Mouse (Mus musculus) c-Kit-positive CD71-positive TER-119-negative erythroid progenitor cells, embryonic 14.5 days (primary cell): ENCODE results near the gene Gm17535.
"Not testable (repeated sequence)": the region's sequence is repeated elsewhere in the genome, so short reads cannot be mapped to it uniquely, and the experiment has no call there.

ENCODE experiments used
- DNase-seq: peaks from one replicate; pipeline ENCODE4 v3.0.0-alpha.2; 2013; ENCODE audit warnings: low read depth

The Gm17535 gene

DNA sequence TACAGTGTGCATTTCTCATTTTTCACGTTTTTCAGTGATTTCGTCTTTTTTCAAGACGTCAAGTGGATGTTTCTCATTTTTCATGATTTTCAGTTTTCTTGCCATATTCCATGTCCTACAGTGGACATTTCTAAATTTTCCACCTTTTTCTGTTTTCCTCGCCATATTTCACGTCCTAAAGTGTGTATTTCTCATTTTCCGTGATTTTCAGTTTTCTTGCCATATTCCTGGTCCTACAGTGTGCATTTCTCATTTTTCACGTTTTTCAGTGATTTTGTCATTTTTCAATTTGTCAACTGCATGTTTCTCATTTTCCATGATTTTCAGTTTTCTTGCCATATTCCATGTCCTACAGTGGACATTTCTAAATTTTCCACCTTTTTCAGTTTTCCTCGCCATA, at the start of gene Gm17535:
Gene Gm17535, plus strand, starts transcription at position 301 of the 400 bp plus-strand sequence.
- not testable (repeated sequence) for DNase-seq

DNA sequence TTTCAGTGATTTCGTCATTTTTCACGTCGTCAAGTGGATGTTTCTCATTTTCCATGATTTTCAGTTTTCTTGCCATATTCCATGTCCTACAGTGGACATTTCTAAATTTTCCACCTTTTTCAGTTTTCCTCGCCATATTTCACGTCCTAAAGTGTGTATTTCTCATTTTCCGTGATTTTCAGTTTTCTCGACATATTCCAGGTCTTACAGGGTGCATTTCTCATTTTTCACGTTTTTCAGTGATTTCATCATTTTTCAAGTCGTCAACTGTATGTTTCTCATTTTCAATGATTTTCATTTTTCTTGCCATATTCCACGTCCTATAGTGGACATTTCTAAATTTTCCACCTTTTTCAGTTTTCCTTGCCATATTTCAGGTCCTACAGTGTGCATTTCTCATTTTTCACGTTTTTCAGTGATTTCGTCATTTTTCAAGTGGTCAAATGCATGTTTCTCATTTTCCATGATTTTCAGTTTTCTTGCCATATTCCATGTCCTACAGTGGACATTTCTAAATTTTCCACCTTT, 33.9 kb upstream of the Gm17535 start, which contains the start of gene Gm10722:
Gene Gm10722, plus strand, starts transcription at position 478 of the 528 bp plus-strand sequence.
- not testable (repeated sequence) for DNase-seq

DNA sequence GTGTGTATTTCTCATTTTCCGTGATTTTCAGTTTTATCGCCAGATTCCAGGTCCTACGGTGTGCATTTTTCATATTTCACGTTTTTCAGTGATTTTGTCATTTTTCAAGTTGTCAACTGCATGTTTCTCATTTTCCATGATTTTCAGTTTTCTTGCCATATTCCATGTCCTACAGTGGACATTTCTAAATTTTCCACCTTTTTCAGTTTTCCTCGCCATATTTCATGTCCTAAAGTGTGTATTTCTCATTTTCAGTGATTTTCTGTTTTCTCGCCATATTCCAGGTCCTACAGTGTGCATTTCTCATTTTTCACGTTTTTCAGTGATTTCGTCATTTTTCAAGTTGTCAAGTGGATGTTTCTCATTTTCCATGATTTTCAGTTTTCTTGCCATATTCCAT, 33.4 kb upstream of the Gm17535 start:
- not testable (repeated sequence) for DNase-seq

DNA sequence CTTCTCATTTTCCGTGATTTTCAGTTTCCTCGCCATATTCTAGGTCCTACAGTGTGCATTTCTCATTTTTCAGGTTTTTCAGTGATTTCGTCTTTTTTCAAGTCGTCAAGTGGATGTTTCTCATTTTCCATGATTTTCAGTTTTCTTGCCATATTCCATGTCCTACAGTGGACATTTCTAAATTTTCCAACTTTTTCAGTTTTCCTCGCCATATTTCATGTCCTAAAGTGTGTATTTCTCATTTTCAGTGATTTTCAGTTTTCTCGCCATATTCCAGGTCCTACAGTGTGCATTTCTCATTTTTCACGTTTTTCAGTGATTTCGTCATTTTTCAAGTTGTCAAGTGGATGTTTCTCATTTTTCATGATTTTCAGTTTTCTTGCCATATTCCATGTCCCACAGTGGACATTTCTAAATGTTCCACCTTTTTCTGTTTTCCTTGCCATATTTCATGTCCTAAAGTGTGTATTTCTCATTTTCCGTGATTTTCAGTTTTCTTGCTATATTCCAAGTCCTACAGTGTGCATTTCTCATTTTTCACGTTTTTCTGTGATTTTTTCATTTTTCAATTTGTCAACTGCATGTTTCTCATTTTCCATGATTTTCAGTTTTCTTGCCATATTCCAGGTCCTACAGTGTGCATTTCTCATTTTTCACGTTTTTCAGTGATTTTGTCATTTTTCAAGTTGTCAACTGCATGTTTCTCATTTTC, 32.3 kb upstream of the Gm17535 start:
- DNase-seq = not testable (repeated sequence)

DNA sequence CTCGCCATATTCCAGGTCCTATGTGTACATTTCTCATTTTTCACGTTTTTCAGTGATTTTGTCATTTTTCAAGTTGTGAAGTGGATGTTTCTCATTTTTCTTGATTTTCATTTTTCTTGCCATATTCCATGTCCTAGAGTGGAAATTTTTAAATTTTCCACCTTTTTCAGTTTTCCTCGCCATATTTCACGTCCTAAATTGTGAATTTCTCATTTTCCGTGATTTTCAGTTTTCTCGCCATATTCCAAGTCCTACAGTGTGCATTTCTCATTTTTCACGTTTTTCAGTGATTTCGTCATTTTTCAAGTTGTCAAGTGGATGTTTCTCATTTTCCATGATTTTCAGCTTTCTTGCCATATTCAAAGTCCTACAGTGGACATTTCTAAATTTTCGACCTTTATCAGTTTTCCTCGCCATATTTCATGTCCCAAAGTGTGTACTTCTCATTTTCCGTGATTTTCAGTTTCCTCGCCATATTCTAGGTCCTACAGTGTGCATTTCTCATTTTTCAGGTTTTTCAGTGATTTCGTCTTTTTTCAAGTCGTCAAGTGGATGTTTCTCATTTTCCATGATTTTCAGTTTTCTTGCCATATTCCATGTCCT, 31.5 kb upstream of the Gm17535 start, which contains the start of gene Gm11168:
Gene Gm11168, plus strand, starts transcription at position 553 of the 603 bp plus-strand sequence.
- DNase-seq = not testable (repeated sequence)

DNA sequence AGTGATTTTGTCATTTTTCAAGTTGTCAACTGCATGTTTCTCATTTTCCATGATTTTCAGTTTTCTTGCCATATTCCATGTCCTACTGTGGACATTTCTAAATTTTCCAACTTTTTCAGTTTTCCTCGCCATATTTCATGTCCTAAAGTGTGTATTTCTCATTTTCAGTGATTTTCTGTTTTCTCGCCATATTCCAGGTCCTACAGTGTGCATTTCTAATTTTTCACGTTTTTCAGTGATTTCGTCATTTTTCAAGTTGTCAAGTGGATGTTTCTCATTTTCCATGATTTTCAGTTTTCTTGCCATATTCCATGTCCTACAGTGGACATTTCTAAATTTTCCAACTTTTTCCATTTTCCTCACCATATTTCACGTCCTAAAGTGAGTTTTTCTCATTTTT, 28.2 kb upstream of the Gm17535 start:
- not testable (repeated sequence) for DNase-seq

DNA sequence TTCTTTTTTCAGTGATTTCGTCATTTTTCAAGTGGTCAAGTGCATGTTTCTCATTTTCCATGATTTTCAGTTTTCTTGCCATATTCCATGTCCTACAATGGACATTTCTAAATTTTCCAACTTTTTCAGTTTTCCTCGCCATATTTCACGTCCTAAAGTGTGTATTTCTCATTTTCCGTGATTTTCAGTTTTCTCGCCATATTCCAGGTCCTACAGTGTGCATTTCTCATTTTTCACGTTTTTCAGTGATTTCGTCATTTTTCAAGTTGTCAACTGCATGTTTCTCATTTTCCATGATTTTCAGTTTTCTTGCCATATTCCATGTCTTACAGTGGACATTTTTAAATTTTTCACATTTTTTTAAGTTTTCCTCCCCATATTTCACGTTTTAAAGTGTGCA, 27.8 kb upstream of the Gm17535 start:
- not testable (repeated sequence) for DNase-seq

DNA sequence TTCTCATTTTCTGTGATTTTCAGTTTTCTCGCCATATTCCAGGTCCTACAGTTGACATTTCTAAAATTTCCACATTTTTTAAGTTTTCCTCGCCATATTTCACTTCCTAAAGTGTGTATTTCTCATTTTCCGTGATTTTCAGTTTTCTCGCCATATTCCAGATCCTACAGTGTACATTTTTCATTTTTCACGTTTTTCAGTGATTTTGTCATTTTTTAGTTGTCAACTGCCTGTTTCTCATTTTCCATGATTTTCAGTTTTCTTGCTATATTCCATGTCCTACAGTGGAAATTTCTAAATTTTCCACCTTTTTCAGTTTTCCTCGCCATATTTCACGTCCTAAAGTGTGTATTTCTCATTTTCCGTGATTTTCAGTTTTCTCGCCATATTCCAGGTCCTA, 27.1 kb upstream of the Gm17535 start:
- DNase-seq = not testable (repeated sequence)

DNA sequence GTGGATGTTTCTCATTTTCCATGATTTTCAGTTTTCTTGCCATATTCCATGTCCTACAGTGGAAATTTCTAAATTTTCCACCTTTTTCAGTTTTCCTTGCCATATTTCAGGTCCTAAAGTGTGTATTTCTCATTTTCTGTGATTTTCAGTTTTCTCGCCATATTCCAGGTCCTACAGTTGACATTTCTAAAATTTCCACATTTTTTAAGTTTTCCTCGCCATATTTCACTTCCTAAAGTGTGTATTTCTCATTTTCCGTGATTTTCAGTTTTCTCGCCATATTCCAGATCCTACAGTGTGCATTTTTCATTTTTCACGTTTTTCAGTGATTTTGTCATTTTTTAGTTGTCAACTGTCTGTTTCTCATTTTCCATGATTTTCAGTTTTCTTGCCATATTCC, 25.1 kb upstream of the Gm17535 start:
- not testable (repeated sequence) for DNase-seq

DNA sequence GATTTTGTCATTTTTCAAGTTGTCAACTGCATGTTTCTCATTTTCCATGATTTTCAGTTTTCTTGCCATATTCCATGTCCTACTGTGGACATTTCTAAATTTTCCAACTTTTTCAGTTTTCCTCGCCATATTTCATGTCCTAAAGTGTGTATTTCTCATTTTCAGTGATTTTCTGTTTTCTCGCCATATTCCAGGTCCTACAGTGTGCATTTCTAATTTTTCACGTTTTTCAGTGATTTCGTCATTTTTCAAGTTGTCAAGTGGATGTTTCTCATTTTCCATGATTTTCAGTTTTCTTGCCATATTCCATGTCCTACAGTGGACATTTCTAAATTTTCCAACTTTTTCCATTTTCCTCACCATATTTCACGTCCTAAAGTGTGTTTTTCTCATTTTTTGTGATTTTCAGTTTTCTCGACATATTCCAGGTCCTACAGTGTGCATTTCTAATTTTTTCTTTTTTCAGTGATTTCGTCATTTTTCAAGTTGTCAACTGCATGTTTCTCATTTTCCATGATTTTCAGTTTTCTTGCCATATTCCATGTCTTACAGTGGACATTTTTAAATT, 22.3 kb upstream of the Gm17535 start:
- not testable (repeated sequence) for DNase-seq

DNA sequence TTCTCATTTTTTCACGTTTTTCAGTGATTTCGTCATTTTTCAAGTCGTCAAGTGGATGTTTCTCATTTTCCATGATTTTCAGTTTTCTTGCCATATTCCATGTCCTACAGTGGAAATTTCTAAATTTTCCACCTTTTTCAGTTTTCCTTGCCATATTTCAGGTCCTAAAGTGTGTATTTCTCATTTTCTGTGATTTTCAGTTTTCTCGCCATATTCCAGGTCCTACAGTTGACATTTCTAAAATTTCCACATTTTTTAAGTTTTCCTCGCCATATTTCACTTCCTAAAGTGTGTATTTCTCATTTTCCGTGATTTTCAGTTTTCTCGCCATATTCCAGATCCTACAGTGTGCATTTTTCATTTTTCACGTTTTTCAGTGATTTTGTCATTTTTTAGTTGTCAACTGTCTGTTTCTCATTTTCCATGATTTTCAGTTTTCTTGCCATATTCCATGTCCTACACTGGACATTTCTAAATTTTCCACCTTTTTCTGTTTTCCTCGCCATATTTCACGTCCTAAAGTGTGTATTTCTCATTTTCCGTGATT, 21.6 kb upstream of the Gm17535 start, which contains the start of gene Gm10721:
Gene Gm10721, plus strand, starts transcription at position 408 of the 547 bp plus-strand sequence.
- DNase-seq = not testable (repeated sequence)

DNA sequence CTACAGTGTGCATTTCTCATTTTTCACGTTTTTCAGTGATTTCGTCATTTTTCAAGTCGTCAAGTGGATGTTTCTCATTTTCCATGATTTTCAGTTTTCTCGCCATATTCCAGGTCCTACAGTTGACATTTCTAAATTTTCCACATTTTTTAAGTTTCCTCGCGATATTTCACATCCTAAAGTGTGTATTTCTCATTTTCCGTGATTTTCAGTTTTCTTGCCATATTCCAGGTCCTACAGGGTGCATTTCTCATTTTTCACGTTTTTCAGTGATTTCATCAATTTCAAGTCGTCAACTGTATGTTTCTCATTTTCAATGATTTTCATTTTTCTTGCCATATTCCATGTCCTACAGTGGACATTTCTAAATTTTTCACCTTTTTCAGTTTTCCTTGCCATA, 19.0 kb upstream of the Gm17535 start, which contains the start of gene Gm10720:
Gene Gm10720, plus strand, starts transcription at position 301 of the 400 bp plus-strand sequence.
- DNase-seq = not testable (repeated sequence)

DNA sequence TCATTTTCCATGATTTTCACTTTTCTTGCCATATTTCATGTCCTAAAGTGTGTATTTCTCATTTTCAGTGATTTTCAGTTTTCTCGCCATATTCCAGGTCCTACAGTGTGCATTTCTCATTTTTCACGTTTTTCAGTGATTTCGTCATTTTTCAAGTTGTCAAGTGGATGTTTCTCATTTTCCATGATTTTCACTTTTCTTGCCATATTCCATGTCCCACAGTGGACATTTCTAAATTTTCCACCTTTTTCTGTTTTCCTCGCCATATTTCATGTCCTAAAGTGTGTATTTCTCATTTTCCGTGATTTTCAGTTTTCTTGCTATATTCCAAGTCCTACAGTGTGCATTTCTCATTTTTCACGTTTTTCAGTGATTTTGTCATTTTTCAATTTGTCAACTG, 18.5 kb upstream of the Gm17535 start:
- not testable (repeated sequence) for DNase-seq

DNA sequence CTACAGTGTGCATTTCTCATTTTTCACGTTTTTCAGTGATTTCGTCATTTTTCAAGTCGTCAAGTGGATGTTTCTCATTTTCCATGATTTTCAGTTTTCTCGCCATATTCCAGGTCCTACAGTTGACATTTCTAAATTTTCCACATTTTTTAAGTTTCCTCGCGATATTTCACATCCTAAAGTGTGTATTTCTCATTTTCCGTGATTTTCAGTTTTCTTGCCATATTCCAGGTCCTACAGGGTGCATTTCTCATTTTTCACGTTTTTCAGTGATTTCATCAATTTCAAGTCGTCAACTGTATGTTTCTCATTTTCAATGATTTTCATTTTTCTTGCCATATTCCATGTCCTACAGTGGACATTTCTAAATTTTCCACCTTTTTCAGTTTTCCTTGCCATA, 17.3 kb upstream of the Gm17535 start, which contains the start of gene Gm10719:
Gene Gm10719, plus strand, starts transcription at position 301 of the 400 bp plus-strand sequence.
- DNase-seq = not testable (repeated sequence)

DNA sequence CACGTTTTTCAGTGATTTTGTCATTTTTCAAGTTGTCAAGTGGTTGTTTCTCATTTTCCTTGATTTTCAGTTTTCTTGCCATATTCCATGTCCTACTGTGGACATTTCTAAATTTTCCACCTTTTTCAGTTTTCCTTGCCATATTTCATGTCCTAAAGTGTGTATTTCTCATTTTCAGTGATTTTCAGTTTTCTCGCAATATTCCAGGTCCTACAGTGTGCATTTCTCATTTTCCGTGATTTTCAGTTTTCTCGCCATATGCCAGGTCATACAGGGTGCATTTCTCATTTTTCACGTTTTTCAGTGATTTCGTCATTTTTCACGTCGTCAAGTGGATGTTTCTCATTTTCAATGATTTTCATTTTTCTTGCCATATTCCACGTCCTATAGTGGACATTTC, 15.5 kb upstream of the Gm17535 start:
- not testable (repeated sequence) for DNase-seq

DNA sequence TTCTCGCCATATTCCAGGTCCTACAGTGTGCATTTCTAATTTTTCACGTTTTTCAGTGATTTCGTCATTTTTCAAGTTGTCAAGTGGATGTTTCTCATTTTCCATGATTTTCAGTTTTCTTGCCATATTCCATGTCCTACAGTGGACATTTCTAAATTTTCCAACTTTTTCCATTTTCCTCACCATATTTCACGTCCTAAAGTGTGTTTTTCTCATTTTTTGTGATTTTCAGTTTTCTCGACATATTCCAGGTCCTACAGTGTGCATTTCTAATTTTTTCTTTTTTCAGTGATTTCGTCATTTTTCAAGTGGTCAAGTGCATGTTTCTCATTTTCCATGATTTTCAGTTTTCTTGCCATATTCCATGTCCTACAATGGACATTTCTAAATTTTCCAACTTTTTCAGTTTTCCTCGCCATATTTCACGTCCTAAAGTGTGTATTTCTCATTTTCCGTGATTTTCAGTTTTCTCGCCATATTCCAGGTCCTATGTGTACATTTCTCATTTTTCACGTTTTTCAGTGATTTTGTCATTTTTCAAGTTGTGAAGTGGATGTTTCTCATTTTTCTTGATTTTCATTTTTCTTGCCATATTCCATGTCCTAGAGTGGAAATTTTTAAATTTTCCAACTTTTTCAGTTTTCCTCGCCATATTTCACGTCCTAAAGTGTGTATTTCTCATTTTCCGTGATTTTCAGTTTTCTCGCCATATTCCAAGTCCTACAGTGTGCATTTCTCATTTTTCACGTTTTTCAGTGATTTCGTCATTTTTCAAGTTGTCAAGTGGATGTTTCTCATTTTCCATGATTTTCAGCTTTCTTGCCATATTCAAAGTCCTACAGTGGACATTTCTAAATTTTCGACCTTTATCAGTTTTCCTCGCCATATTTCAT, 14.3 kb upstream of the Gm17535 start:
- DNase-seq = not testable (repeated sequence)

DNA sequence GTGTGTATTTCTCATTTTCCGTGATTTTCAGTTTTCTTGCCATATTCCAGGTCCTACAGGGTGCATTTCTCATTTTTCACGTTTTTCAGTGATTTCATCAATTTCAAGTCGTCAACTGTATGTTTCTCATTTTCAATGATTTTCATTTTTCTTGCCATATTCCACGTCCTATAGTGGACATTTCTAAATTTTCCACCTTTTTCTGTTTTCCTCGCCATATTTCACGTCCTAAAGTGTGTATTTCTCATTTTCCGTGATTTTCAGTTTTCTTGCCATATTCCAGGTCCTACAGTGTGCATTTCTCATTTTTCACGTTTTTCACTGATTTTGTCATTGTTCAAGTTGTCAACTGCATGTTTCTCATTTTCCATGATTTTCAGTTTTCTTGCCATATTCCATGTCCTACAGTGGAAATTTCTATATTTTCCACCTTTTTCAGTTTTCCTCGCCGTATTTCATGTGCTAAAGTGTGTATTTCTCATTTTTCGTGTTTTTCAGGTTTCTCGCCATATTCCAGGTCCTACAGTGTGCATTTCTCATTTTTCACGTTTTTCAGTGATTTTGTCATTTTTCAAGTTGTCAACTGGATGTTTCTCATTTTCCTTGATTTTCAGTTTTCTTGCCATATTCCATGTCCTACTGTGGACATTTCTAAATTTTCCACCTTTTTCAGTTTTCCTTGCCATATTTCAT, 11.9 kb upstream of the Gm17535 start:
- not testable (repeated sequence) for DNase-seq

DNA sequence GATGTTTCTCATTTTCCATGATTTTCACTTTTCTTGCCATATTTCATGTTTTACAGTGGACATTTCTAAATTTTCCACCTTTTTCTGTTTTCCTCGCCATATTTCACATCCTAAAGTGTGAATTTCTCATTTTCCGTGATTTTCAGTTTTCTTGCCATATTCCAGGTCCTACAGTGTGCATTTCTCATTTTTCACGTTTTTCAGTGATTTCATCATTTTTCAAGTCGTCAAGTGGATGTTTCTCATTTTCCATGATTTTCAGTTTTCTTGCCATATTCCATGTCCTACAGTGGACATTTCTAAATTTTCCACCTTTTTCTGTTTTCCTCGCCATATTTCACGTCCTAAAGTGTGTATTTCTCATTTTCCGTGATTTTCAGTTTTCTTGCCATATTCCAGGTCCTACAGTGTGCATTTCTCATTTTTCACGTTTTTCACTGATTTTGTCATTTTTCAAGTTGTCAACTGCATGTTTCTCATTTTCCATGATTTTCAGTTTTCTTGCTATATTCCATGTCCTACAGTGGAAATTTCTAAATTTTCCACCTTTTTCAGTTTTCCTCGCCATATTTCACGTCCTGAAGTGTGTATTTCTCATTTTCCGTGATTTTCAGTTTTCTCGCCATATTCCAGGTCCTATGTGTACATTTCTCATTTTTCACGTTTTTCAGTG, 11.0 kb upstream of the Gm17535 start, which contains the start of gene Gm10718:
Gene Gm10718, plus strand, starts transcription at position 236 of the 673 bp plus-strand sequence.
- DNase-seq = not testable (repeated sequence)

DNA sequence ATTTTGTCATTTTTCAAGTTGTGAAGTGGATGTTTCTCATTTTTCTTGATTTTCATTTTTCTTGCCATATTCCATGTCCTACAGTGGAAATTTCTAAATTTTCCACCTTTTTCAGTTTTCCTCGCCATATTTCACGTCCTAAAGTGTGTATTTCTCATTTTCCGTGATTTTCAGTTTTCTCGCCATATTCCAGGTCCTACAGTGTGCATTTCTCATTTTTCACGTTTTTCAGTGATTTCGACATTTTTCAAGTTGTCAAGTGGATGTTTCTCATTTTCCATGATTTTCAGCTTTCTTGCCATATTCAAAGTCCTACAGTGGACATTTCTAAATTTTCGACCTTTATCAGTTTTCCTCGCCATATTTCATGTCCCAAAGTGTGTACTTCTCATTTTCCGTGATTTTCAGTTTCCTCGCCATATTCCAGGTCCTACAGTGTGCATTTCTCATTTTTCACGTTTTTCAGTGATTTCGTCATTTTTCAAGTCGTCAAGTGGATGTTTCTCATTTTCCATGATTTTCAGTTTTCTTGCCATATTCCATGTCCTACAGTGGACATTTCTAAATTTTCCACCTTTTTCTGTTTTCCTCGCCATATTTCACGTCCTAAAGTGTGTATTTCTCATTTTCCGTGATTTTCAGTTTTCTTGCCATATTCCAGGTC, 10.3 kb upstream of the Gm17535 start:
- not testable (repeated sequence) for DNase-seq
